Mouse (Mus musculus): ENCODE measurements at regions not wholly inside any gene's neighbourhood (a gene's known extent, or its start where the extent isn't known, plus 50 kb on each side); places are given as distances from the start of the nearest gene placed in this dataset.

DNA sequence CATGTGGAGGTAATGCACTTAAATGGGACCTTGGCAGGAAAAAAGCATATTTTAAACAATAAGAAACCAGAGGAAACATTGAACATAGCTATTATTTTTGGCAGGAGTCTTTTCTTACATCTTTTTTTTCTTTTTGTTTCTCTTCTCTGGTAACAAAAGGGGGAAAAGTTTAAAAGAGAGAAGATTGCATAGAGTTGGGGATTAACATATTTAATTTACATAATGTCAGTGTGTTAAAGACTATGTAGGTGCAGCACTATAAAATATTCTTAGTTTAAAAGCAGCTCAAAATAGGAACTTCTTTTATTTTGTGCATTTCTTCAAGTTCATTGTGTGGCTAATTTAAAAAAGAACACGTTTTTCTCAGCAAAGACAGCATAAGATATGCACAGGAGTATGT, 1087.5 kb downstream of the Cdh11 start:
- DNase-seq = no peak

DNA sequence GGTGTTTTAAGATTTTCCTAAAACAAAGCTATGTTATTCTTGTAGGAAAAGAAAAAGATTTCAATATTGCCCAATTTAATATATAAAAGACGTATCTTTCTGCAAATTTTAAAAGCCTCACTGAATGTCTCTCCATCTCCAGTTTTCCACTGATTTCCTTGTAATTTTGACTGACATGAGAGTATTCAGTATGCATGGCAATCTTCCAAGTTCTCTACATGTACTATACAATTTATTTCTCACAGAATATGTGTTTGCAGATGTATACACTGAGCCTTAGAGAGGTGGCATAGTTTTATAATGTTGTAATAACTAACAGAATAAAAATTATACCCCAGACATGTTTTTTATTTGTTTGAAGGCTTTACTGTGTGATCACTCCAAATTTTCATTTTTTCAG, 1094.5 kb downstream of the Cdh11 start:
- no peak for DNase-seq

DNA sequence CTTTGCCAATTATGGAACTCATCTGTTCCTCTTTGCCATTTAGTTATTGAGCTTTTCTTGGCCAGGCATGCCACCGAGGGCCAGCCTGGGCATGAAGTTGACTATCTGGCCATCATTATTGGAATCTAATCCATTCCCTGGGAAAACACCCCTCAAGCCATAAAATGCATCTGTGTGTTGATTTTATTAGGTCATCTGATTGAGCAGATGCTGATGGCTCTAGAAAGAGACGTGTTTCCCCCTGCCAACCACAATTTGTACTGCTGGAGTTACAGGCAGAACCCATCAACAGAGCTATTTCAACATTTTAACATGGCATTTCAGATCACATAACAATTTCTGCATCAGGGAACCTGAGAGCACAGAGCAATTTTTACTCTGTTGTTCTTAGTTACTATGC, 1116.5 kb downstream of the Cdh11 start:
- DNase-seq = no peak

DNA sequence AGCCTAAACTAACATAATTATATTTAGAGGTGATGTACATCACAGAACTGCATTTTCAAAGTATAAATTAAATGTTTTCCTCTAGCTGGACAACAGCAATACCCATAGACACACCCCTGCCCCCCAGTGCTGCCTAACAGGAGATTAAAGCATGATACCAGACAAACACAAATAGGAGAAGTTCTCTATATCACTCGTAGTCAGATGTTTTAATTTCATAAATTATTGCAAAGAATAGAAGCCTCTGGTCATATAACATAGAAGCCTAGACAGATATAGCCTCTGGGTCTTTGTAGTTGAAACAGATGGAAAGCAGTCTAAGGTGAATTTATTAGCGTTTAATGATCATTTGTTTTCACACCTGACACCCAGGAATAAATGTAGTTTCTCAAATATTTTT, 1122.6 kb downstream of the Cdh11 start:
- no peak for DNase-seq

DNA sequence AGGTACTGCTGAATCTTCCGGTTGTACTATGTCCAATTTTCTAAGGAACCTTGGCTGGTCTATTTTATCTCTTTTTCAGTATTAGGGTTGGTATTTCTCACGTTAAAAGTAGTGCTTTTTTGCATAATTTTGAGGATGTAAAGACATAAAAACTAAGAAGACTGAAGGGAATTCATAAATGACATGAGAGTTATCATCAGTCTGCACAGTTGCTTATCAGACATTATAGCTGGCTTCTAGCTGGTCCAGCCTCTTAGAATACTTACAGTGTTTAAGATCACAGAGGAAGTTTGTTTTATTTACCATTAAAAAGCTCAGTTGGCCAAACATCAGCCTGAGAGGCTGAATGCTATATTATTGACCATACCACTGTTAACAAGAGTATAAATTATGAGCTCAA, 1130.2 kb downstream of the Cdh11 start:
- DNase-seq = no peak

DNA sequence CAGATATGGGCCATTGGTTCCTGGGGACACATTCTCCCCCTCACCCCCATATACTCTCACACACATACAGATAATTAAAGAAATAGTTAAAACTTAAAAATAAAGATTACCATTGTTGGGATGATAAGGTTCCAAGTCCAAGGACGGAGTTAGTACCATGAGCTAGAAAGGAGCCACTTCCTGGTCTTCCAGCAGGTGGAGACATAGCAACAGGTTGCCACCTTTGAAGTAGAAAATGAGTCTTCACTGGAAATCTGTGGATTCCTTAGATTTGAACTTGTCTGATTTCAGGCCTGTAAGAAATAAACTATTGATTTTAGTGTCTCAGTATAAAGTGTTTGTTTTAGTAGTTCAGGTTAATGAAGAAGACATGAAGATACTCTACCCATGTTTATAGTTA, 1156.6 kb downstream of the Cdh11 start:
- DNase-seq = no peak

DNA sequence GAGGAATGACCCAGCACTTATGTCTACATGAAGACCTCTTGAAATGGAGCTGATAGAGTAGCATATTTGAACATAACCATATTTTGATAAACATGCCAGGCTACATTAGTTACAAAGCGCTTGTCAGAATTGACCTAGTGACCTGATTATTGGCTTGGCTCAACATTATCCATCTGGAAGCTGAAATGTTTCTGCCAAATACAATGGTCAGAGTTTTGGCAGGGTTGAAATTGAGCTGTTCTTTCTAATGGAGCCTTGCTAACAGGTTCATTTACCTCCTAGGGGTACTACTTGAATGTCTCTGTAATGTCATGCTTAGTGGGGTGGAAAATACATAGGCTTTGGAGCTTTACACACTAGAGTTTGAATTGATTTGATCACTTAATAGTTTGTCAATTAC, 1163.5 kb downstream of the Cdh11 start:
- DNase-seq = no peak

DNA sequence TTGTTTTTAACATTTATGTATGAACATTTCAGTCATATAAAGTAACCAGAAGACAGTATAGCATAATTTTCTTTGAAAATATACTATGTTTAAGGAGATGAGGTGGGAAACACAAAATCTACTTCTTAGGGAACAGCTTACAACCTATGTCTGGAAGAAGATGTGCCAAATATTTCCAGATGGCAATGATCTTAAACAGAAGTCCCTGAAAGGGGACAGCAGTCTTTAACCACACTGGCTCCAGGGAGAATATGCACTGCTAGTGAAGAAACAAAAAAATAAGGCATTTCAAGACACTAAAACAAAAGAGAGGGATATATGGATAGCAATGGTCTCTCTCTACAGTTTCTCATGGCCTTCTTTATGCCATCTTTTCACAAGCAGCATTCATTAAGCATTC, 1194.3 kb downstream of the Cdh11 start:
- DNase-seq = no peak

DNA sequence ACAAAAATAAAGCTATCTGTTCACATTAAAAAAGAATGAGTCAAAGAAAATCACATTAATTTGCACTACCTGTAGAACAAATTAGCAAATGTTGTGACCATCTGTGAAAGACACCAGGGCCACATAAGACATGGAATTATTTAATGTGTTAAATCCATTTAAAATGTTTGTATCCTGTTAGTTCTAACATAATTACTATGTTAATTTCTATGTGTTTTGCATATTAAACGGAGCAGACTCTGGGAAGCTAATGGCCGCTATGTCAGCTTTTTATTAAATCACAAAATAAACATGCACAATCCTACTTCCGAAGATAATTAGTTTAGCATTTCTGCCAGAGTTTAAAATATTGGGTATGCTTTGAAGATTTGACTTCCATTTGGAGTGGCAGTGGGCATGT, 1194.8 kb downstream of the Cdh11 start:
- DNase-seq = no peak

DNA sequence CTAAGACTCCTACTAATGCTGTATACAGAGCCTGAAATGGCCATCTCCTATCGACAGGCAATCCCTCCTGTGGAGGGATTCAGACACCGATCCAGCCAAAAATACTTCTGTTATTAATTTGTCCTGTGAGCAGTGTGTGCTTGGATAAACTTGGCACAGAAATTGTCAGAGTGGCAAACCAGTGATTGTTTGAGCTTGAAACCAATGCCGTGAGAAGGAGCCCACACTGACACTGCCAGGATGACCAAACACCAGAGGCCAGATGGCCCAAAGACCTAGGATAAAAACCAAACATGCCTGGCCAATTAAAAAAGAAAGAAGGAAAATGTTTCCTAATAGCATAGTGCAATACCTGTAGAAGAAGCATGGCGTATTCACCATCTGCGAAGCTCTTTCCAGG, 1221.0 kb downstream of the Cdh11 start:
- no peak for DNase-seq

DNA sequence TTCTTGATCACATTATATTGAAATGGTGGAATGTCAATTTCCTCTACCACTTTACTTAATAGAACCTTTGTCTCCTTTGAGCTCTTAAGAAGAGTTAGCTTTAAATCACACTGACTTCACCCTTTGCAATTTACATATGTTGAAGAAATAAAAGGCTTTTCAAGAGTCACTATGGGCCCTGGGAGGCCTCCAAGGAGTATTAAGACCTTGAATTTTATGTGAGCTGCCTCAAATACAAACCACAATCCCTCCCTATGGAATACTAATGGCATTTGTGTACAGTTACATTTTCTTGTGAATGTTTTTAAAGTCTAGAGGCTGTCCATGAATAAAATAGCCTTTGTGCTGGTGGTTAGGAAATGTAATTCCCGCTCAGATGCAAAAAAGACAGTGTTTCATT, 1262.7 kb downstream of the Cdh11 start:
- no peak for DNase-seq

DNA sequence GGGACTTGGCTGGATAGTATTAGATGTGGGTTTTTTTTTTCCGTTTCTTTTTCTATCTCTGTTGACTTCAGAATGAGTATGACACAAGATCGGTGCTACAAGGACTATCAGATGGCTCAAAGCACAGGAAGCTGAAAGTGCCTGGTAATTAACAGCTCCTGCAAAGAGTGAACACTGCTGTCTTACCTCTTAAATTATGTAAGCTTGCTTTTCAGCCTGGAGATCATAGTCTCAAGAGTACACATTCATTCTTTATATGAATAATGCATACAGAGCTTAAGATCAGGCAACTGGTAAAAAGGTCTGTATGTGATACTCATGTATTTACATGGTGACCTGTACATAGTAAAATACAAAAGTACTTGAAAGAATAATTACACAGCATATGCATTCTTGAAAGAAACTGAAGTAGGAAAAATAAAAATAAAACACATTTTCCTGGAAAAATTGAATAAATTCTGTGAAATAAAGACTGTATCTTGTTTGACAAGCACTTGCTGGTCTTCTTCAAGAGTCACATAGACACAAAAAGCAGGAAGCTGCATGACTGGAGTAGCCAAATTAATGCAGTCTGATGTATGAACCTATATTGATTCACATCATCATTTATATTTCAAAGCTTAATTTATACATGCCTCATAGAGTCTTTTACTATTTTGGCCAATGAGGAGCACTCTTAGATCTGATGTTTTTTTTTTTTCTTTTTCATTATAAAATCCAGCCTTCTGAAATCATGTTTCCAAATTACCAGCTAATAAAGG, 1306.7 kb downstream of the Cdh11 start:
- no peak for DNase-seq

DNA sequence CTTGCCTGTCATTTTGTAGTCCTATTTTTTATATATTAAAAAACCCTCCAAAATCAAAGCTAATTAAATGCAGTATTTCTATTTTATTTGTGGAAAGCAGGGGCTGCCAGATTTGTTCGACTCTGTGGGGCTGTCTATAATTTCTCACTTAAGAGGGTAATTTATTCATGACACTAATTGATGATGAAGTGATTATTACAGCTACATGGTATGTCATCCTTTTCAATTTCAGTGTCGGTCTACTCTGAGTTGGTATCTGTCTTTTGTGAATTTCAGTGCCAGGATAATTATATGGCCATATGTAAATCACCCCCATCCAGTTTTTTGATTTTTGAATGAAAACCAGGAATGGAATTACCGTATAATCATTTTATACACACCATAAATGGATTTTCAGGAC, 1319.1 kb downstream of the Cdh11 start:
- no peak for DNase-seq

DNA sequence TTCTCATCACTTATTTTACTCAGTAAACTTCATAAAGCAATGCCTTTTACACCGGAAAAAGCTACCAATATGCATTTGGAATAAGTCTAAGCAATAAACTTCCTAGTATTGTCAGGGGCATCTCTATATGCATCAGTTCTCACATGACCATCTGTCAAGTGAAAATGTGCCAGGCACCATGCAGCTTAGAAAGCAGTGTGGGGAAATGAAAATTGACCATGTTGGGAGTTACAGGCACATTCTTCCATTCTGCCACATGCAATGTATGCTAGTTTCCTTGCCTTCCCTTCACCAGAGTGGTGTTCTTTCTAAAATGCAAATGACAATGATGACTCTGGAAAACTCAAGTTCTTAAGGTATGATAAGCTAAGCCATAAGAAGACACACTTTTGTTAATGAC, 1322.9 kb downstream of the Cdh11 start:
- no peak for DNase-seq

DNA sequence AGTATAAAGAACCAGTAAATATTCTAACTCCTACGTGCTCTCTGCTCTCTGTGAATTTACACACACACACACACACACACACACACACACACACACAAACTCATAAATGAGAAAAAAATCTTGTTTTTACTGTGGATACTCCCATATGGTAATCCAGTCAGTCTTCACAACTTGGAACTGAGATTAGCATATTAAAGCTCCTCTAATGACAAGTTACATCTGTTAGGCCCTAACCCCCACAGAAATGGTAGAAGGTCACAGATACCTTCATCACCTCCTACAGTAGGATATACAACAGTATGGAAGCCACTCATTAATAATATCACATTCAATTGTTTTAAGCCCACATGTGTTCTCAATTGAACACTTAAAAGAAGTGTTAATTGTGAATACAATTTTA, 1340.7 kb downstream of the Cdh11 start:
- DNase-seq = no peak

DNA sequence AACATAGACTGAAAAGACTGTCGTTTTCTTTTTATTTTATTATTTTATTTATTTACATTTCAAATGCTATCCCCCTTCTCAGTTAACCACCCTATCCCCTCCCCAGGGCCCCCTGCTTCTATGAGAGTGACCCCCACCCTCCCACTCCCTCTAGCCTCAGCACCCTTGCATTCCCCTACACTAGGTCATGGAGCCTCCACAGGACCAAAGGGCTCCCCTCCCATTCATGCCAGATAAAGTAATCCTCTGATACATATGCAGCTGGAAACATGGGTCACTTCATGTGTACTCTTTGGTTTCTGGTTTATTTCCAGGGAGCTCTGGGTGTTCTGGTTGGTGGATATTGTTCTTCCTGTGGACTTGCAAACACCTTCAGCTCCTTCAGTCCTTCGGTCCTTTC, 1342.9 kb downstream of the Cdh11 start:
- DNase-seq = peak; percentile 73

DNA sequence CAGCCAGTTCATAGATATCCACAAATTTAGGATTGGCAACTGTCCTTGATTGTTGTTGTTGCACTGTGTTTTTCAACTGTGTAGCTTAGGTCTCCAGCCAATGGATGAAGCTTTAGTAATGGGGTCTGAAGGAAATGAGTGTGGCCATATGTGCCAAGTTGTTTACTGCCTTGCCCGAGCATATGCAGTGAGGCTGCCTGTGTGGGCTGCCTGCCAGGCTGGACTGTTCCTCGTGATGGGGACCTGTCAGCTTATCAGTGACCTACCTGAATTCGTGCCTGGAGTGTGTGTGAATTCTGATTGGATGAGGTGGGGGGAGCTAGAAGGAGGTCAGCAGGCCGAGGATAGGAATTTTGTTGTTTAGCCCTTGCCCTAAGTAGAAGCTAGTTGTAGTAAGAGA, 1349.8 kb downstream of the Cdh11 start:
- DNase-seq = no peak
